Mouse (Mus musculus) liver, embryonic 11.5 days (tissue): ENCODE results near the gene Tcf20. TPM values are rescaled to one million over a fixed set of nuclear protein-coding genes. Genes with fewer than 3 reads are reported as not detected.

Experiments
- ATAC-seq: fragments of 200-750 bp; cut with Nextera tagmentation; replicated peaks from 2 replicates; pipeline ENCODE4 v1.8.0; 2017; ENCODE audit warnings: moderate number of reproducible peaks, mild to moderate bottlenecking, moderate TSS enrichment, moderate library complexity; ENCODE audit not compliant: low FRiP score
- DNase-seq: peaks from one replicate; pipeline ENCODE4 v3.0.0-alpha.2; 2017; ENCODE audit warnings: low spot score
- H3K27ac ChIP-seq: fragments of 300-500 bp; sonication (generic); 2 replicates; pipeline ENCODE4 v1.5.1; 2014; ENCODE audit warnings: mild to moderate bottlenecking, low read depth, low read length, control low read depth
- H3K27me3 ChIP-seq: fragments of 300-500 bp; sonication (generic); replicated peaks from 2 replicates; pipeline ENCODE4 v1.6.1; 2014; ENCODE audit warnings: low read length, mixed read lengths; ENCODE audit not compliant: control insufficient read depth, insufficient read depth
- H3K36me3 ChIP-seq: fragments of 300-500 bp; sonication (generic); 2 replicates; pipeline ENCODE4 v1.6.1; 2014; ENCODE audit warnings: mild to moderate bottlenecking, low read length, moderate library complexity, mixed read lengths; ENCODE audit not compliant: control insufficient read depth, insufficient read depth
- H3K4me1 ChIP-seq: fragments of 300-500 bp; sonication (generic); replicated peaks from 2 replicates; pipeline ENCODE4 v1.6.1; 2014; ENCODE audit warnings: low read length, mixed read lengths; ENCODE audit not compliant: control insufficient read depth, insufficient read depth
- H3K4me2 ChIP-seq: fragments of 300-500 bp; sonication (generic); 2 replicates; pipeline ENCODE4 v1.6.1; 2014; ENCODE audit warnings: mild to moderate bottlenecking, control low read depth, moderate library complexity
- H3K4me3 ChIP-seq: fragments of 300-500 bp; sonication (generic); 2 replicates; pipeline ENCODE4 v1.5.1; 2014; ENCODE audit warnings: low read depth, low read length, control low read depth
- H3K9ac ChIP-seq: fragments of 300-500 bp; sonication (generic); 2 replicates; pipeline ENCODE4 v1.6.1; 2014; ENCODE audit warnings: low read depth, low read length, control low read depth
- H3K9me3 ChIP-seq: fragments of 300-500 bp; sonication (generic); 2 replicates; pipeline ENCODE4 v1.6.1; 2016; ENCODE audit warnings: low read length, inconsistent platforms, mixed read lengths; ENCODE audit not compliant: control insufficient read depth
- WGBS: fragments of 180-500 bp; shearing (Covaris S2); extraction: QIAGEN DNeasy Blood & Tissue Kit; methylation state at CpG from one replicate; pipeline ENCODE4 v1.1.7; 2014; 5-methylcytosine and 5-hydroxymethylcytosine counted together
- polyA plus RNA-seq: library from polyadenylated mRNA; unstranded; fragments of >200 nt; fragmentation: Nextera tagmentation; extraction: Ambion mirVana; gene quantifications from 2 replicates; pipeline ENCODE4 v1.2.1, GENCODE M21; 2014

The Tcf20 gene
- polyA plus RNA-seq, 1 experiment from 2014 or later, result 7.1 TPM

DNA sequence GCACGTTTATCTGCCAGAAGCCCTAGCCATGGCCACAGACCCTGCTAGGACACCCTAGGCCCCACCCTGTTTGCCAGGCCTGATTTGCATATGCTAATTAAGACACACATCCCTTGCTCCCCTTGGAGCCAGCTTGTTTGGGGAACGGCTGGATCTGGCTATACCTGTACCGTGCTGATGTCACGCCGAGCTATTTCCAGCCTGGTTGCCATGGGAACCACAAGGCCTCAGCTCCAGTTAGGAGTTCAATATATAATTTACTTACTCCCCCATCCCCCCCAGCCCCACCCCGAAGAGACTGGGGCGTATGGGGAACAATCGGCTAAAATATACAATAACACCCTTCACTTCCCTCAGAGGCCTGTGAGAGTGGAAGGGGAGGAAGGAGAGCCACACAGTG is 45.9 kb downstream of the Tcf20 start:
- Histone ChIP-seq H3K9me3 (no peaks in the 10 kb centered on the region), H3K27ac (no peak overlapping the region), H3K36me3 (no peaks in the 10 kb centered on the region), H3K4me2 (no peak overlapping the region), H3K4me3 (no peak overlapping the region), H3K27me3 (peaks cover 3% of the 10 kb centered on the region; the same call in 1 of the 2 replicates), H3K4me1 (no peaks in the 10 kb centered on the region; the same call in 1 of the 2 replicates), H3K9ac (no peak overlapping the region)
- DNase-seq (no peak), ATAC-seq (no peak)
- 73% methylated on average over 8 of the region's 8 CpGs for WGBS

DNA sequence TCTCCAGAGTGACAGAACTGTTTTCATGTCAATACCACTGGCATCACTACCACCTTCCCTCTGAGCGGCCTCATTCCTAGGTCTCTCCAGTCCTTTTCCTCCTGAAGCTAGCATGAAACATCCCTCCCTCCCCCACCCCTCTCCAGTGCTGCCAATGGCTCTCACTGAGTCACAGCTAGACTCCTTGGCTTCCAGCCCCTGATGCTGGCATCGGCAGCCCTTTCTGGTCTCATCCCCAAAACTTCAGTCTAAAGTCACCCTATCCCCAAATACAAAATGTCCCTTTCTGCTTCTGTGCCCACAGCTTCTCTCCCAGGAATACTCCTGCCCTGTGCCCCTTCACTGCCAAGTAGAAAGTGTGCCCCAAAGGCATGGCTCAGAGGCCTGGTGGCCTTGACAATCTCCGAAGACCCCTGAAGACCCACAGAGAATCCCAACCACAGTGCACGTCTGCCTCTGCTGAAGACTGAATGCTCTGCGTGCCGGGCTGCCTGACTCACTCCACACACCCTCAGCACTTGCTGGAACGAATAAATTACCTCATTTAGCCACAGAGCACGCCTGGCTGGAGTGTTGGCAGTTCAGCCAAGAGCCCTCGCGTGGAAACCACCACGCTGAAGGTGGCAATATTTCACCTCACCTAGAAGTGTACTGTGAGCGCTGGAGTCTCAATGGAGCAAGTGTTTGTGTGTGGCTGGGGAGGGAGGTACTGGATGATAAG is 47.0 kb downstream of the Tcf20 start:
- H3K9me3 ChIP-seq, result no peaks in the 10 kb centered on the region
- H3K9ac ChIP-seq, result no peak overlapping the region
- H3K36me3 ChIP-seq, result no peaks in the 10 kb centered on the region
- ATAC-seq (no peak), DNase-seq (no peak)
- H3K27me3 ChIP-seq, result peaks cover 3% of the 10 kb centered on the region; the same call in 1 of the 2 replicates
- H3K4me2 ChIP-seq, result no peak overlapping the region
- WGBS, result 66% methylated on average over 12 of the region's 12 CpGs
- no peak overlapping the region for H3K27ac ChIP-seq
- H3K4me1 ChIP-seq, result no peaks in the 10 kb centered on the region; the same call in 1 of the 2 replicates
- no peak overlapping the region for H3K4me3 ChIP-seq

DNA sequence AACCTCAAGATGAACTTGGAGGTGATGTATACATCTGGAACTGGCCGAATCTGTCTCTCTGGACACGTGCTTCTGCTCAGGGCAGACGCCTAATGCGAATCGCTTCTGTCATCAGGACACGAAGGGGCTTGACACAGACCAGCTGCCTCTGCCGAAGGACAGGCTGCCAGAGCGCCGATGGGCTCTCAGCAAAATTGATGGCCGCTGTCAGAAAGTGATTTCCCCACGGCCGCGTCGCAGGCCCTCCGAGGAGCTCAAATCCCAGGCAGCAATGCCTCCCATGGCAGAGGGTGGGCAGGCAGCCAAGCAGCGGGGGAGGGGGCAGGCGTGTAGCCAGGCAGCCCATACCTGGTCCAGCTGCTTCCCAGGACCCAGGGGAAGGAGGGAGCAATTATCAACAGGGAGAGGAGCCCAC is 49.5 kb downstream of the Tcf20 start:
- Histone ChIP-seq H3K36me3 (no peaks in the 10 kb centered on the region), H3K4me2 (no peak overlapping the region), H3K9ac (no peak overlapping the region), H3K9me3 (no peaks in the 10 kb centered on the region), H3K27me3 (0 out of 2 replicates have a peak, but pooled peaks cover under 1% of the 10 kb centered on the region), H3K27ac (peak overlapping the region; percentile 49; the same call in 1 of the 2 replicates), H3K4me1 (no peaks in the 10 kb centered on the region; the same call in 1 of the 2 replicates), H3K4me3 (no peak overlapping the region)
- WGBS, result 54% methylated on average over 17 of the region's 17 CpGs
- ATAC-seq (peak; percentile 34; the same call in 1 of the 2 replicates), DNase-seq (no peak)

DNA sequence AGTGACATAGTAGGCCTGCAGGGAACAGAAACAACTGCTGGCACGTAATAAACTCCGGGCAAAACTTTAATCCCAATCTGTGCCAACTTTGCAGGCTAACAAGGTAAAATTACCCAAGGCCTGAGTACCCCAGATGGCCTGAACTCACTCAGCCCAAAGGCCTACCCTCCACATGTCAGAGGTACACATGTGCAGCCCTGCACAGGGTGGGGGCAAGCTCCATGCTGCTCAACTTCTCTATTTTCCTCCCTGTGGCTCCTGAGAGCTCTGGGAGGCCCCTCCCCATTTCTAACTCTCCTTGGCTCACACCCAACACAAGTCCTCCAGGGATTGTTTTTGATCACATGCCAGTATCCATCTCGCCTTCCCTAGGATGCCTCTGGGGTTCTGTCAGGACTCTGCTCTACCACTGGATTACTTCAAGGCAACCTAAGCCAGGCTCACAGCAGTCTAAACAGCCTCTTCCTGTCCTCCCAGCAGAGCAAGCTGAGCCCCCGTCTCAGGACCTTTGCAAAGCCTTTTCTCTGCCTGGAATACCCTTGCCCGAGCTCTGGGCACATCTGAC is 50.2 kb downstream of the Tcf20 start:
- Histone ChIP-seq H3K36me3 (no peaks in the 10 kb centered on the region), H3K4me3 (no peak overlapping the region), H3K4me1 (no peaks in the 10 kb centered on the region; the same call in 1 of the 2 replicates), H3K9ac (no peak overlapping the region), H3K27me3 (no peaks in the 10 kb centered on the region), H3K27ac (peak overlapping the region; percentile 49; the same call in 1 of the 2 replicates), H3K9me3 (no peaks in the 10 kb centered on the region), H3K4me2 (no peak overlapping the region)
- no peak for DNase-seq
- ATAC-seq, result no peak
- WGBS, result 63% methylated on average over 5 of the region's 5 CpGs

DNA sequence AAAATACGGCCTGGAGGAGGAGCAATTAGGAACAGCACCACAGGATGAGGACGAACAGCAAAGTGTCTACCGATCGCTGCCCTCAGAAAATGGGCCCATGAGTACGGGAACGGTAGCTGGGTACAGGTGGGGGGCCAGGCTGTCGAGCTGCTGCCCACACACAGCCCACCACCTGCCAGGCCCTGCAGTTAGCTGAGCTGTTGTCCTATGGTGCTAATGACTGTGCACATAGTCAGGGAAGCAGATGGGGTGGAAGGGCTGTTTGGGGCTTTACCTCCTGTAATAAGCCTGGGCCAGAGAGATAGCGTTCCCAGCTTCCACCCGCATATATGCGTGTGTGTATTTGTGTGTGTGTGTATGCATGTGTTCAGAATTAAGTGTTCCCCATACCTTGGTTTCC is 52.7 kb downstream of the Tcf20 start:
- Histone ChIP-seq H3K27me3 (peaks cover 10% of the 10 kb centered on the region), H3K27ac (no peak overlapping the region), H3K4me2 (no peak overlapping the region), H3K4me3 (no peak overlapping the region), H3K36me3 (no peaks in the 10 kb centered on the region), H3K9ac (no peak overlapping the region), H3K4me1 (no peaks in the 10 kb centered on the region; the same call in 1 of the 2 replicates), H3K9me3 (no peaks in the 10 kb centered on the region)
- 78% methylated on average over 10 of the region's 10 CpGs for WGBS
- DNase-seq (no peak), ATAC-seq (no peak)

DNA sequence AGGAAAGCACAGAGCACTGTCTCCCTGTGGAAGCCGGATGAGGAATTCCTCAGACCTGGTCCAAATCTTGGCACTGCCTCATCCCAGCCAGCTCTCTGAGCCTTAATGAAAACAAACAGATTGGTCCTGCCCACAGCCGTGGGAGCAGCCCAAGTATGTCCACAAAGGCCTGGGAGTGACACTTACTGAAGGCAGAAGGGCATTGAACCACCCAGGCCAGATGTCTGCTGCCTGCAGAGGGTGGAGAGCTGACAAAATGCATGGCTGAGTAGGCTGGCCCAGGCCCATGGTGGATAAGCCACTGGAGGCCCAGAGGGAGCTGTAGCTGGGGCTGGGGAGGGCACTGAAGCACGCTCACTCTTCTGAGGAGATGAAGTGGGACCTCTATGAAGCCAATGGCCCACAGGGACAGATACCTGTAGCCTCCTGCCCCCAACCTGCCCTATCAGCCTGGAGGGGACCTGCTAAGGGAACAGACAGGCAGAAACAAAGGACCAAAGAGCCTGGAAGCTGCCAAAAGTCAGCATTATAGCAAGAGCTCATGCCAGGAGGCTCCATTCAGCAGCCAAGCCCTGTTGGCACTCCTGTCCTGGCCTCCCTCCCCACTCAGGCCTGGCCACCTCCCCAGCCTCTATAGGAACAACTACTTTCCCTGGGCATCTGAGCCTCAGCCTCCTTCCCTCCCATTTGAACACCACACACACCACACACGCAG is 54.6 kb downstream of the Tcf20 start:
- H3K27ac ChIP-seq, result no peak overlapping the region
- H3K9me3 ChIP-seq, result no peaks in the 10 kb centered on the region
- WGBS, result 46% methylated on average over 4 of the region's 4 CpGs
- no peaks in the 10 kb centered on the region for H3K36me3 ChIP-seq
- H3K4me3 ChIP-seq, result no peak overlapping the region
- peaks cover 2% of the 10 kb centered on the region for H3K4me1 ChIP-seq
- no peak overlapping the region for H3K4me2 ChIP-seq
- ATAC-seq, result no peak
- H3K27me3 ChIP-seq, result peaks cover 28% of the 10 kb centered on the region
- no peak overlapping the region for H3K9ac ChIP-seq
- DNase-seq, result no peak

DNA sequence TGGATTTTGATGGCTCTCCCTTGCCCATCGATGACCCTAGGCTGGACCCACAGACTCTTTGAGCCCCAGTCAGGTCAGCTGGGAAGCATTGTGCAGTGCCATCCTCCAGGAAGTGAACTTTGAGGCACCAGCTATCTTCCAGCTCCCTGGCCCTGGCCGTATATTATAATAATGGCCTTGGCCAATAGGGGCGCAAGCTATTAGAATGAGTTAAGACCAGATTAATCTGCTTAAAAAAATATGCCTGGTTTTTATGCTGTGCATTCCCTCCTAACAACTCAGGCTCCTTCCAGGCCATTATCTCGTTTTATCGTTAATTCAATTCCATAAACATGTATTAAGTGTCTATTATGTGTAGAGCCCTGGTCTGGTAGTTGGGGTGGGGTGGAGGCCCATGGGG is 56.2 kb downstream of the Tcf20 start:
- Histone ChIP-seq H3K9me3 (no peaks in the 10 kb centered on the region), H3K9ac (no peak overlapping the region), H3K27me3 (peaks cover 42% of the 10 kb centered on the region), H3K4me2 (no peak overlapping the region), H3K4me3 (no peak overlapping the region), H3K4me1 (peaks cover 4% of the 10 kb centered on the region; the same call in 1 of the 2 replicates), H3K36me3 (no peaks in the 10 kb centered on the region), H3K27ac (no peak overlapping the region)
- WGBS, result 76% methylated on average over 5 of the region's 5 CpGs
- ATAC-seq (no peak), DNase-seq (no peak)

DNA sequence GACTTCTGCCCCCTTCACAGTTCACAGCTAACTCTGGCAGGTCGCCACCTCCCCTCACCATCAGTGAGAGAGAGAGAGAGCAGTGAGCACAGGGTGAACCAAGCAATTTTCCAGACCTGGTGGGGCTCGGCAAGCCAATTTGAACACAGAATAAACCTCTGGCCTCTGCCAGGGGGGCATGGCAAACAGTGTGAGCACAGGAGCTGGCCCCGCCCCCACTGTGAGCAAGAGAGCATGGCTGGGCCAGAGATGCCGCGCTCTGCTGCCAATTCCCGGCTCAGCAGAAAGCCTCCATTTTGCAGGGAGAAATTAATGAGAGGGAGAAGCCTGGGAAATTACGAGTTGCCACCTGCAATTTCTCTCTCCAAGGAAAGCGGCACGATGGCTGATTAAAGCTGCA is 58.1 kb downstream of the Tcf20 start:
- no peak overlapping the region for H3K4me2 ChIP-seq
- DNase-seq (no peak), ATAC-seq (no peak)
- peaks cover 58% of the 10 kb centered on the region for H3K27me3 ChIP-seq
- no peak overlapping the region for H3K4me3 ChIP-seq
- H3K27ac ChIP-seq, result no peak overlapping the region
- no peaks in the 10 kb centered on the region for H3K36me3 ChIP-seq
- WGBS, result 32% methylated on average over 9 of the region's 9 CpGs
- no peak overlapping the region for H3K9ac ChIP-seq
- no peaks in the 10 kb centered on the region for H3K9me3 ChIP-seq
- peaks cover 4% of the 10 kb centered on the region; the same call in 1 of the 2 replicates for H3K4me1 ChIP-seq
